Mouse (Mus musculus) cortical plate, adult 2 months (tissue): ENCODE data around the gene Cep128.

Experiments
- CTCF ChIP-seq: fragments of 200-500 bp; IDR thresholded peaks from 2 replicates; pipeline ENCODE4 v1.5.1; 2011; ENCODE audit warnings: mild to moderate bottlenecking, control low read depth, low read length; ENCODE audit not compliant: insufficient read depth; ENCODE audit errors: extremely low read depth
- POLR2A ChIP-seq: fragments of 200-500 bp; IDR thresholded peaks from 2 replicates; pipeline ENCODE4 v1.6.1; 2011; ENCODE audit warnings: mild to moderate bottlenecking, low read length, control low read depth; ENCODE audit not compliant: insufficient read depth; ENCODE audit errors: extremely low read depth

DNA sequence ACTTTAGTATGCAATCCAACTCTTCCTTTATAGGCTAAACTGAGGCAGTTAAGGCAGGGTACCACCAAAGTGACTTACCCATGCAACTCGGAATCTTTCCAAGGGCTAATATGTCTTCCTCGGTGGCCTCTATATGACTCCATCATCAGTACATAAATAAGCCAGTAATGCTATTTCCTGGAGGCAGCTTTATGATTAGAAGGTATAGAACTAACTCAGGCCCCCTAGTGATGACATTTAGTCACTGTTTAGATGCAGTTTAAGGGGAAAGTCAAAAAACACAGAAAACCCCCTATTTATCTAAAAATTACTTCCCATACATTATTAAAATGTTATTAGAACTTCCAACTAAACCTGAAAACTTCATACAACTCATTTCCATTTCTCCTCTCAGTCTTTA, 114.6 kb downstream of the Cep128 start:
- TF ChIP-seq POLR2A = no peak
- no peak for TF ChIP-seq CTCF
